Mouse (Mus musculus) thymus, adult 18-20 months (tissue): ENCODE measurements around the gene Zfp39.
A peak's percentile ranks its signal among the peaks of the same experiment; 100 is the strongest.
"Not testable (repeated sequence)": the region's sequence is repeated elsewhere in the genome, so short reads cannot be mapped to it uniquely, and the experiment has no call there.

Experiments used
- DNase-seq, 2 experiments: peaks; one replicate each; pipeline ENCODE4 v3.0.0; 2022; ENCODE audit warnings: mixed read lengths in 2 of 2

Zfp39 gene

GRCm38 (mm10) chr11:58918759-58919158, 14.7 kb upstream of the Zfp39 start:
- DNase-seq = no peak

DNA sequence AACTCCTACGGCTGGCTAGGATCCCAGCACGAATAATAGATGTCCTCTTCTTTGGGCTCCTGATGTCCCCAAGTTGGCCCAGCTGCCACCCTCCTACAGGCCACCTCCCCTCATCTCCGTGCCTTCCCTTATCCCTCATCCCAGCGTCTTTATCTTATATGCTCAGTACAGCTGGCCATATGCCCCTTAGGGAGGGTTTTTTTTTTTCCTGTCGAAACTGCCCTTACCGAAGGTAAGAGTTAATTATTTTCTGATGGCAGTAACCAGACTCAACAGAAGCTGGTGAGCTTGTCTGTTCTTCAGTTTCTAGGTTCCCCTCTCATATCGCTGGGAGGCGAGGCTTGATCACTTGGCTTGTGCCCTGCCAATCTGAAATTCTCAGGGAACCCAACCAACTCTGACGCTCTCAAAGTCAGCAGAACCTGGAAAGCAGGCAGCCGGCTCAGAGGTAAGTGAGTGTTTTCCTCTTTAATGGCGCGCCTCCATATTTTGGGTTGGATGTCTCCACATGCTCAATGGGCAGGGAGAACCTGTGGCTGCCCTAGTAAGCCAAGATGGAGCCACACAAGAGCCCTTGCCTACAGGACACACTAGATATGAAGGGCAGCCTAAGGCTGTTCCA, 13.8 kb upstream of the Zfp39 start, which contains the start of gene Btnl10:
Gene Btnl10, plus strand, starts transcription at position 164 of the 622 bp plus-strand sequence.
- DNase-seq = no peak

- DNase-seq = peak; percentile 49 to 63
Measured at GRCm38 (mm10) chr11:58916879-58917744, 13.1 kb upstream of the Zfp39 start.

DNA sequence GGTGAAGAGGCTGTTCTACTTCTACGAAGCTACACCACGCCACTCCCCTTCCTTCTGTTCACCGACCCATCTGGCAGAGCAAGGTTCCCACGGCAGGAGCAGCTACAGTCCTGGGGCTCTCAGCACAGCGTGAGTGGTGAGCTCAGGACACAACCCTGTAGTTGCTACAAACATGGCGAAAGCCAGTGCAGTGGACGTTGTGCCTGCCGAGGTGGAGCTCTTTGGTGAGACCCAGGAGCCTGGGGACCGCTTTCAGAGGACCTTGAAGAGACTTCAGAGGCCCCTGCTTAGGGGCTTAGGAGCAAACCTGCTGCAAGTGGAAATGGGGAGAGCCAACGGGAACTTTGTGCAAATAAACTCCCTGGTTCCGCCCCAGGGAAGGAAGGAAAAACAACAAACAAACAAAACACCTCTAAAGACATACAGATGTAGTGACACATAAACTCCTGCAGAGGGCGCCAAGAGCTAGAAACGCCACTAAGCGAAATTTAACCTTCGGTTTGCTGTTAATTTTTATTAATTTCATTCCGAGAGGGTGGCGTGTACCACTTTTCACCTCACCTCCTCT, 10.5 kb upstream of the Zfp39 start:
- DNase-seq = no peak

- no peak for DNase-seq
Measured at GRCm38 (mm10) chr11:58913776-58914175, 9.8 kb upstream of the Zfp39 start.

DNA sequence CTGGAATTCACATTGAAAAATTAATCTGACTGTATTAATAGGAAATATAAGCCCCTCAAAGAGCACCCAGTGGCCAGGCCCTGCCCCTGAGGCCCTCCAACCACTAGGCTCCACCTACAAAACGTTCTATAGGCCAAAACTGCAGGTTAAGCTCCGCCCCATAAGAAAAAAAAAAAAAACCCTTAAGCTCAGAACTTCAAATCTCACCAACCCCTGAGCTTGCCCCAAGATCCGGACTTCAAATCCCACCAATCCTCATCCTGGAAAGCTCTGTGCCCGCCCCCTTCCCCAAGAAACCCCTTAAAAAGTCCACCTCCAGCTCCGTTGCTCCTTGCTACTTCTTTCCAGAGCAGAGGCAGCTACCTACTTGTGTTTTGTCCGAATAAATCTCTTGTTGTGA, 813 bp upstream of the Zfp39 start:
- peak in 1 of 2 experiments; percentile 20 for DNase-seq

- DNase-seq = no peak
Measured at GRCm38 (mm10) chr11:58904410-58904718, 339 bp upstream of the Zfp39 start.

- DNase-seq = no peak
Measured at GRCm38 (mm10) chr11:58901080-58901479, 2.9 kb downstream of the Zfp39 start.

- no peak for DNase-seq
Measured at GRCm38 (mm10) chr11:58897485-58897884, 6.5 kb downstream of the Zfp39 start.

- DNase-seq = peak; percentile 43 to 44
Measured at GRCm38 (mm10) chr11:58894456-58894855, 9.6 kb downstream of the Zfp39 start.

GRCm38 (mm10) chr11:58890511-58890910, 13.5 kb downstream of the Zfp39 start:
- DNase-seq = no peak

- DNase-seq = peak; percentile 84 to 91
Measured at GRCm38 (mm10) chr11:58883756-58884155, 20.3 kb downstream of the Zfp39 start.

DNA sequence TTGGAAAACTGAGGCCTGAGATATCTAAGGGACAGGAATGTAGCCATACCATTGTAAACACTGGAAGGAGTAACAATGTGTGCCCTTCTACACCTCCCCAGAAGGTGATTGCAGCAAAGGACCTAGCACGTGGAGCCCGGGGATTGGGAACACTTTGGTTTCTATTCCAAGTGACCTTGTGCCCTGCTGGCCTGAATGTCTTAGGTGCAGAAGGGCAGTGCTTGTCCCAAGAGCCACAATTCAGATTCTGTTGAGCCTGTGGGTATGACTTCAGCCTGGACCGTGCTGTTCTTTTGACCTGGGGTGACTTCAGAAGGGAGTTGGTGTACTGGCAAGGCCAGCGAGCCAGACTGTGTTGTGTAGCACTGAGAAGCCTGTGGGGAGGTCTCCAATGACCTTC, 33.1 kb downstream of the Zfp39 start:
- no peak for DNase-seq

DNA sequence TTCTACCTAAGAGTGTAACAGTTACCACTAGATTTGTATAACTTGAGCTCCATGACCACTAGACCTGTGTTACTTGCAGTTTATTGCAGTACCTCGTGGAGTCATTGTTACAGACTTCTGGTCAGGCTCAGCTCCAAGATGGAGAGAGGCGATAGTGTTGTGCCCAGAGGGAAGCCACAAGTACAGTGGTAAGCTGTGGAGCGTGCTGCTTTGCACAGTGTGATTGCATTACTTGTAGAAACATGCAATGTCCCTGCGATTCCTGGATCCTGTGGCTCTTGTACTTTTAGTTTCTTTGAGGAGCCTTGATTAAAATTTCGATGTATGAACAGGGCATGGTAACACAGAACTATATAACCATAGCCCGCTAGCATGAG, 36.1 kb downstream of the Zfp39 start:
- no peak for DNase-seq

GRCm38 (mm10) chr11:58867039-58867953, 36.7 kb downstream of the Zfp39 start, which contains the start of gene 2810021J22Rik:
2810021J22Rik (plus strand) TSS chr11:58867216.
- DNase-seq = peak; percentile 84 to 90

GRCm38 (mm10) chr11:58860744-58861143, 43.3 kb downstream of the Zfp39 start:
- DNase-seq = no peak

- no peak for DNase-seq
Measured at GRCm38 (mm10) chr11:58849731-58850130, 54.3 kb downstream of the Zfp39 start.

- DNase-seq = peak in 1 of 2 experiments; percentile 38
Measured at GRCm38 (mm10) chr11:58847636-58848035, 56.4 kb downstream of the Zfp39 start.

DNA sequence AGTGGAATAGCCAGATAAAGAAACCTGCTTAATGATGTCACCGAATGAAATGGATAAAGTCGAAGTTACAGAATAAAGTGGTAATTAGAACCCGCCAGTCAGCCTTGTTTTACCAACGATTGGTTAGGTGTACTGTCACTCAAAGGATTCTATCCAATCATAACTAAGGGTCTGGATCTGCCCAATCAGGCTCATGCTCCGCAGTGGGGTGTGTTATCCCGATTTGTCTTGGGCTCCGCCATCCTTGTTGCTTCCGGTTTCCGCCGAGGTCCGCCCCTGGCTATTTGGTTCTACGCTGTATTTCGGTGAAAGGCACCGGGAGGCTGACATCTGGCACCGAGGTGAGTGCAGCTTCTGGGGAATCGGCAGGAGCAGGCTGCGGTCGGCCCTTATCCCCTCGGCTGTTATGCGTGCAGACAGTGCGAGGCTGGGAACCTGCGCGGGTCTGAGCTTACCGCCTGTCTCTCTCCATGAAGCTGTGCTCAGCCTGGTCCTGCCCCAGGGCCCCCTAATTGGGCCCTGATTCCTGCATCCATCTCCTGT, 57.0 kb downstream of the Zfp39 start, which contains the start of gene Gm12258:
Gene Gm12258, plus strand, starts transcription at position 240 of the 543 bp plus-strand sequence.
- peak; percentile 77 to 86 for DNase-seq

GRCm38 (mm10) chr11:58838951-58839350, 65.1 kb downstream of the Zfp39 start, which contains the start of gene Olfr311:
Olfr311 (plus strand) TSS chr11:58839251.
- not testable (repeated sequence) for DNase-seq
